Mouse (Mus musculus) thymus, postnatal 14 days (tissue): ENCODE measurements around the gene Kmo.

ENCODE experiments used
- DNase-seq: peaks from one replicate; pipeline ENCODE4 v3.0.0; 2021

Kmo gene

DNA sequence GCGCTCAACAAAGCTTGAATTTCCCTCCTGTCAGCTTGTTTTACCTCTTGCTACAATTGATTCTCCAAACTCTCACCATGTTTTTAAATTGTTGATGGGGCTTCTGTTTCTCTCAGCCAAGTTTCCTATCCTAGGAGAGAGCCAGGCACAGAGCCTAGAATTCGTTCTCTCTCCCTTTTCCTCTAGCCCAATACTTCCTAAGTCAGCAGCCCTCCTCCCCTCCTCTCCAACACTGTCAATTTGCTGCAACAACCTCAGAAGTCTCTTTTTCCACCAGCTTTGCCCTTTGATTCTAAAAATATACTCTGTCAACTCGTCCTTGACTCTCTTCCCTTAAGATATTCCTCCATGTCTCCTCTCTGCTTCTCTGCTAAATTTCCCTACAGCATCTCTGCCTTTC lies 79.2 kb downstream of the Kmo start:
- no peak for DNase-seq

DNA sequence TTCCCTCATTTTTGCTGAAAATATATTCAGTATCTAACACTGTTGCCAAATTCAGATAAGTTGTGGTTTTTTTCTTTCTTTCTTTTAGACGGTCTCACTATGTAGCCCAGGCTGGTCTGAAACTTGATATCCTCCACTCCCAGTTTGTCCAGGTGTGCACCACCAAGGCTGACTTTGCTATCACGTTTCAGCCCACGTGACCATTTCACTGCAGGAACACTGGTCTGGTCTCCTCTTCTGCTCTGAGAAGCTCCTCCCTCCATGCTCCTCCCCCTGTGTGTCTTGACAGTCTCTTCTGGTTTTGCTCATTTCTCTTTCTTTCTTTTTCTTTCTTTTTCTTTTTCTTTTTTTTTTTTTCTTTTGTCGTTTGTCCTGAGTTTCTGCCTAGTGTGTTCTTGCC lies 79.6 kb downstream of the Kmo start:
- peak; percentile 31 for DNase-seq

DNA sequence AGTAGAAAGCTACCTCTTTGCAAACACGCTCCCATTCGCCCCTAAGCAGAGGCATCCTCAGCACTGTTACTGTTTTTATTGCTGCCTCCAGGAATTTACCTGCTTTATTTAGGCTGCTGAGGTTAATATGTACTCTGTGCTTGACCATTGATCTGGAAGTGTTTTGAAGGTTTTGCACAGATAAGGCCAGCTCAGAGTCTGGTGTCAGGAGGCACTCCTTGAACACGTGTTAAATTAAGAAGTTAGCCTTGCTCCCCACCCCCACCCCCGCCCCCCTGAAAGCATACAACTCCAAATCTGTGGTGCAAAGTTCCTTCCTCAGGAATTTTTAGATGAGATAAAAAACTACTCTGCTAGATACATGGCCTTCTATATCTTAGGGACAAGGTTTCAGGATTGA lies 81.0 kb downstream of the Kmo start:
- no peak for DNase-seq

DNA sequence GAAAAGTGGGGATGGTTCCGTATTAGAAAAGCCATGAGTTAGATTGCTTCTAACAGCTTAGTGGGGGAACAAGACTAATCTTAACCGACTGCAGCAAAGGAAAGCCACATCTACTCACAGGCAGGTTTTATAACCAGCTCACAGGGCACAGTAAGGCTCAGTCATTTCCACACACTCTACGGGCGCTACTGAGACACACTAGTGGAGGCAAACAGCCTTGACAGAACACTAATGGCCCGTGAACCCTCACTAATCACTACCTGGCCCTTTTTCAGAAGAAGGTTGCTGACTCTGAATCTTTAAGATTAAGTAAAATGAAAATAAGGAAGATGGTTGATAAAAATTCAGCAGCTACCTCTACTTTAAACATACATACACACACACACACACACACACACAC lies 87.4 kb downstream of the Kmo start:
- DNase-seq: no peak

DNA sequence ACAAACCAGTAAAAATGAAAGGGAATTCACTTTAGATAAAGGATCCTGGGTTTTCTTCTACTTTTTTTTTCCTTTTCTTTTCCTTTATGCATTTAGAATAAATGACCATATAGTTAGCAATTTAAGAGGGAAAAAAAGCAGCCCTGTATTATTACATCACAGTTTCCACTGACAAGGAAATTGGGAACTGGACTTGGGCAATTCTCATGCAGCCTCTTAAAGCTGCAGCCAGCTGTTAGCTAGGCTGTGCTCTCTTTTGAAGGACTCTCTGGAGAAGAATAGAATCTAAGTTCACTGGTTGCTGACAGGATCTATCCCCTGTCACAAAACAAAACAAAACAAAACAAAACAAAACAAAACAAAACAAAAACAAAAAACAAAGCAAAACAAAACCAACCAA lies 87.8 kb downstream of the Kmo start:
- no peak for DNase-seq
